Mouse (Mus musculus) hindbrain, postnatal 0 days (tissue): Measurements from ENCODE around the gene Pklr. TPM values are rescaled to one million over a fixed set of nuclear protein-coding genes. Genes with fewer than 3 reads are reported as not detected.

Experiments
- ATAC-seq: fragments of 200-750 bp; cut with Nextera tagmentation; 2 replicates; pipeline ENCODE4 v1.8.0; 2017; ENCODE audit warnings: mild to moderate bottlenecking, moderate TSS enrichment, moderate library complexity
- DNase-seq: peaks from one replicate; pipeline ENCODE4 v3.0.0-alpha.2; 2015; ENCODE audit warnings: low spot score
- H3K27ac ChIP-seq: fragments of 300-500 bp; sonication (generic); 2 replicates; pipeline ENCODE4 v1.5.1; 2014; ENCODE audit warnings: mild to moderate bottlenecking
- H3K27me3 ChIP-seq: fragments of 300-500 bp; sonication (generic); 2 replicates; pipeline ENCODE4 v1.6.1; 2014; ENCODE audit warnings: low read length, mixed read lengths; ENCODE audit not compliant: insufficient read depth
- H3K36me3 ChIP-seq: fragments of 300-500 bp; sonication (generic); 2 replicates; pipeline ENCODE4 v1.6.1; 2014; ENCODE audit warnings: low read length, mixed read lengths; ENCODE audit not compliant: insufficient read depth
- H3K4me1 ChIP-seq: fragments of 300-500 bp; sonication (generic); 2 replicates; pipeline ENCODE4 v1.6.1; 2014; ENCODE audit warnings: antibody characterized with exemption, low read length, mixed read lengths; ENCODE audit not compliant: insufficient read depth
- H3K4me2 ChIP-seq: fragments of 300-500 bp; sonication (generic); 2 replicates; pipeline ENCODE4 v1.6.1; 2014; ENCODE audit warnings: low read depth, mild to moderate bottlenecking, low read length, moderate library complexity, mixed read lengths
- H3K4me3 ChIP-seq: fragments of 300-500 bp; sonication (generic); 2 replicates; pipeline ENCODE4 v1.5.1; 2014; ENCODE audit warnings: low read length
- H3K9ac ChIP-seq: fragments of 300-500 bp; sonication (generic); replicated peaks from 2 replicates; pipeline ENCODE4 v1.6.1; 2014; ENCODE audit warnings: mild to moderate bottlenecking, low read length, moderate library complexity, mixed read lengths
- H3K9me3 ChIP-seq: fragments of 300-500 bp; sonication (generic); 2 replicates; pipeline ENCODE4 v1.6.1; 2016; ENCODE audit warnings: low read length, mixed read lengths
- CTCF ChIP-seq: IDR thresholded peaks from 2 replicates; pipeline ENCODE4 v1.5.1; 2016; ENCODE audit warnings: antibody characterized with exemption, control low read depth, low read depth
- WGBS: fragments of 180-500 bp; shearing (Covaris S2); extraction: QIAGEN DNeasy Blood & Tissue Kit; methylation state at CpG from one replicate; pipeline ENCODE4 v1.1.7; 2014; 5-methylcytosine and 5-hydroxymethylcytosine counted together
- polyA plus RNA-seq: library from polyadenylated mRNA; unstranded; fragments of >200 nt; fragmentation: Nextera tagmentation; extraction: Ambion mirVana; gene quantifications from 2 replicates; pipeline ENCODE4 v1.2.1, GENCODE M21; 2015
- total RNA-seq: library from RNA; depleted of rRNA; stranded (reverse); fragments of >200 nt; gene quantifications from 2 replicates; pipeline ENCODE4 v1.2.3, GENCODE M21; 2014; rRNA removed

Pklr gene
- not detected in 2 replicates for total RNA-seq
- polyA plus RNA-seq, result 0.10 and 0.21 TPM in 2 replicates

GRCm38 (mm10) chr3:89135958-89136357, at the start of gene Pklr:
TSS of gene Pklr (plus strand) at chr3:89136142.
- Histone ChIP-seq H3K36me3 (no peaks in the 10 kb centered on the region), H3K4me2 (no peak within 1 kb of the TSS), H3K4me1 (no peaks in the 10 kb centered on the region), H3K27ac (no peak within 1 kb of the TSS), H3K27me3 (no peaks in the 10 kb centered on the region), H3K9ac (no peak within 1 kb of the TSS), H3K4me3 (no peak within 1 kb of the TSS), H3K9me3 (no peaks in the 10 kb centered on the region)
- ATAC-seq, result no peak
- DNase-seq, result no peak
- WGBS, result 59% methylated on average over 3 of the region's 3 CpGs
- TF ChIP-seq CTCF, result no peak

DNA sequence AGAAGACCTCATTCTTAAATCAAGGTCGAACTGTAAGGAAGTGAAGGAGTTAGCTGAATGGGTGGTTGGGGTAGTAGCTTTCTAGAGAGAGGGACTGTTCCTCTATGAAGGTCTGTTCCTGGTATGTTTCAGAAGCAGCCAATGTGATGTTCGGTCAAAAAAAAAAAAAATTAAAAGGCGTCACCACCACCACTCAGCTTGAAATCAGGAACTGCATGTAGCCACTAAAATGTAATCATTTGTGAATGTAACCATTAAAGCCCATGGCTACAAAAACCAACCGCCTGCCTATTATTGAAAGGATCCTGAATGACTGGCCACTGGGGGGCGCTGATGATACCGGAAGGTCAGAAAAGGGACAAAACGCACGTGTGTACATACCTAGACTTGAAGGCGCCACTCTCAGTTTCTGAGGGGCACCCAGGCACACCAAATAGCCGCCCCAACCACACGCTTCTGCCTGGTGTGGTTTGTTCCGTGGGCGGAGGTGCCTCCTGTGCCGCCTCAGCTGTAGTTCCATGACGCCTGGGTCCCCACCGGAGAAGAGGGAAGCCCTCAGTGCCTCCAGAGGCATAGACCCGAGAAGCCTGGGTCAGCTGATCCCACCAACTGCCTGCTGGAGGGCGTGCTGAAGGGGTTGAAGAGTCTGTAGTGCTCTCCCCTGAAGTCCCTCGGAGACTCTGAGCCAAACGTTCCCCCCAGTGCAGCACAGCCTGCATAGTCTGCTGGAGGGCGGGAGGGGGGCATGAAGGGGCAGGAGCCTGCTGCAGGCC, 48.4 kb upstream of the Pklr start:
- Histone ChIP-seq H3K4me1 (0 out of 2 replicates have a peak, but pooled peaks cover 13% of the 10 kb centered on the region), H3K27ac (no peak overlapping the region), H3K4me3 (no peak overlapping the region), H3K27me3 (no peaks in the 10 kb centered on the region), H3K36me3 (peaks cover 31% of the 10 kb centered on the region), H3K9me3 (no peaks in the 10 kb centered on the region), H3K9ac (no peak overlapping the region), H3K4me2 (no peak overlapping the region)
- ATAC-seq (no peak), DNase-seq (peak; percentile 89)
- TF ChIP-seq CTCF, result peak; percentile 79
- 34% methylated on average over 21 of the region's 21 CpGs for WGBS

GRCm38 (mm10) chr3:89088974-89089373, 47.0 kb upstream of the Pklr start:
- Histone ChIP-seq H3K9me3 (no peaks in the 10 kb centered on the region), H3K36me3 (peaks cover 30% of the 10 kb centered on the region), H3K9ac (no peak overlapping the region), H3K4me1 (0 out of 2 replicates have a peak, but pooled peaks cover 13% of the 10 kb centered on the region), H3K4me2 (peak overlapping the region; percentile 98; the same call in 1 of the 2 replicates), H3K27ac (no peak overlapping the region), H3K27me3 (no peaks in the 10 kb centered on the region), H3K4me3 (peak overlapping the region; percentile 73)
- DNase-seq, result no peak
- no peak for ATAC-seq
- 79% methylated on average over 14 of the region's 14 CpGs for WGBS
- no peak for TF ChIP-seq CTCF

DNA sequence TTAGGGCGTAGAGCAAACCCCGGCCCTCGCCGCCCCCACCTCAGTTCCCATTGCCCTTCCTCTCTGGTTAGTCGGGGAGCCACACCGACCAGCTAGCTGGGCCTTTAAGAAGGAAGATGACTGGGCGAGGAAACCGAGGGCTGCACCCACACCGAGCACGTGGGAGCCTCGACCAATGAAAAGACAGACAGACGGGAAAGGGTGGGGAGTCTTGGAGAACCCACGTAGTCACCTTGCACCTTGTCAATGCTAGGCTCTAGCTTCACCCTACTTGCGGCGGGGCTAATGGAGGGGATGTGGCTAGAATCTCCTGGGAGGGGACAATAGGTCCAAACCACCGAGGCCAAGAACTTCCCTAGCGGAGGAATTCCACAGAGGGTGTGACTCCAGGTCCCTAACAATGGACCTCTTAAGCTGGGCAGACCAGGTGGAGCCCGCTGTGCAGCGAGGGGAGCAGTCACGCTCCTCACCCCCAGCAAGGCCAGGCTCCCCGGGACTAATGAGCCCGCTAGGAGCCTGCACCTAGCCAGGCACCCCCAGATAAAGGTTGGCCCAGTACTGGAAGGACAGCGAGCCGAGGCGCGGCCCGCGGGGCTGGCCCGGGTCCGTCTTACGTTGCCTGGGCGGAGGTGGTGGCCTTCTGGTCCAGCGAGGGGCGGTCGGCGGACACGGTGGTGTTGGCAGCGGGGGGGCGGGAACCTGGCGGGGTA, 45.9 kb upstream of the Pklr start:
- peak; percentile 90 for DNase-seq
- peaks cover 32% of the 10 kb centered on the region for H3K36me3 ChIP-seq
- ATAC-seq, result peak; percentile 72
- H3K4me1 ChIP-seq, result 0 out of 2 replicates have a peak, but pooled peaks cover 13% of the 10 kb centered on the region
- no peak for TF ChIP-seq CTCF
- under 1% methylated on average over 39 of the region's 40 CpGs for WGBS
- no peaks in the 10 kb centered on the region for H3K27me3 ChIP-seq
- H3K4me2 ChIP-seq, result peak overlapping the region; percentile 98
- no peaks in the 10 kb centered on the region for H3K9me3 ChIP-seq
- H3K4me3 ChIP-seq, result peak overlapping the region; percentile 73
- peak overlapping the region; percentile 78 for H3K9ac ChIP-seq
- peak overlapping the region; percentile 80 for H3K27ac ChIP-seq

DNA sequence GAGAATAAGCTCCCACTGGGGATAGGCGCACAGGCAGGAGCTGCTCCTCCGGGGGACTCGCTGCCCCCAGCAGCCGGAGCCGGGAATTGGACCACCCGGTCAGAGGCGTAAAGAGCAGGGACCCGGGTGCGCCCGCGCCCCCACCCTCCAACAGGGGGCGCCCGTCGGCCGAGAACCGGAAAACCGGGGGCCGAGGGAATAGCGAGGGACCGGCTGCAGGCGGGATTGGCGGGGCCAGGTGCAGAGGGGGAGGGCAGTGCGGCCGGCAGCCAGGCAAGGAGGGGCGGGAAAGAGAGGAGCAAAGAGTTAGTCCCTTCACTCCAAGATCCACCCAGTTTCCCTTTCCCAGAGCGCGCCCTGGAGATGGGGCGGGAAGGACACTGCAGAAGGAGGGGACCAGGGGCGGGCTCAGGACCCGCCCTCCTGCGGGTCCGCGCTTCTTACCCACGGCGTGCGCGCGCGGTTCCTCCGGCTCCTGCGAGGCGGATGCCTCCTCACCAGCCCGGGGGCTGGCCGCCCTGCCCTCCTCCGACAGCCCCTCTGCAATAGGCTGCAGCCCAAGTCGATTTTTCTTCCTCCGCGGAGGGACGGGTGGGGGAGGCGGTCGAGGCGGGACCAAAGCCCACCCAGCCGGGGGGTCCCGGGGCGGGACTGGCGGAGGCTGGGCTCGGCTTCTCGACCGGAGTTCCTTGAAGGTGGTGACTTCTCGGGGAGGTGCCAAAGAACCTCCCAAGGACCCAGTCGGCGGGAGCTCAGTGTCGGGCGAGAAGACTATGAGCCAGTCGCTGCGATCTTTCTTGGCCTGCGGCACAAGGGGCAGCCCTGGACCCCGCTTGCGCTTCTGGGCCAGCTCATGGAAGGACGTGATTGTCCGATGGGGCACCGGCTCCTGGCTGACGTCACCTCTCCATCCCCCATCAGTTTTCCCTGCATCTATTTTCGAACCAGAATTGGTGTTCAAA, 45.0 kb upstream of the Pklr start:
- WGBS, result under 1% methylated on average over 67 of the region's 74 CpGs
- 0 out of 2 replicates have a peak, but pooled peaks cover 13% of the 10 kb centered on the region for H3K4me1 ChIP-seq
- peaks cover 35% of the 10 kb centered on the region; the same call in 1 of the 2 replicates for H3K36me3 ChIP-seq

More for the DNA sequence above, 45.0 kb upstream of the Pklr start:
- Histone ChIP-seq H3K9ac (peak overlapping the region; percentile 78), H3K4me3 (peak overlapping the region; percentile 73), H3K27ac (peak overlapping the region; percentile 80), H3K9me3 (no peaks in the 10 kb centered on the region), H3K27me3 (no peaks in the 10 kb centered on the region), H3K4me2 (peak overlapping the region; percentile 98)
- peak; percentile 71 for TF ChIP-seq CTCF
- DNase-seq (peak; percentile 82), ATAC-seq (peak; percentile 63)
